Mouse (Mus musculus) CH12.LX (cell line): ENCODE measurements around the gene Nkx2-3. TPM values are rescaled to one million over a fixed set of nuclear protein-coding genes. Genes with fewer than 3 reads are reported as not detected.

ENCODE experiments used
- DNase-seq: peaks from one replicate; pipeline ENCODE4 v3.0.0-alpha.2; 2013; ENCODE audit errors: extremely low read depth
- H3K27ac ChIP-seq: 2 replicates; pipeline ENCODE4 v1.5.1; 2012; ENCODE audit warnings: low read depth, mild to moderate bottlenecking, control low read depth, moderate library complexity; ENCODE audit not compliant: insufficient read depth
- H3K27me3 ChIP-seq: replicated peaks from 2 replicates; pipeline ENCODE3; 2012; ENCODE audit warnings: inconsistent platforms
- H3K36me3 ChIP-seq, 2 experiments: replicated peaks in 1 of 2; 2 replicates each; pipeline versions ENCODE3 to v1.6.1; 2012; ENCODE audit warnings: inconsistent platforms in 1 of 2, low read length in 1 of 2, mild to moderate bottlenecking in 1 of 2, mixed read lengths in 1 of 2, moderate library complexity in 1 of 2; ENCODE audit not compliant: control insufficient read depth in 1 of 2, insufficient read depth in 1 of 2
- H3K4me1 ChIP-seq, 2 experiments: 2 replicates each; pipeline ENCODE4 v1.6.1; 2012; ENCODE audit warnings: inconsistent platforms in 1 of 2, moderate library complexity in 1 of 2; ENCODE audit not compliant: insufficient read depth in 2 of 2, control insufficient read depth in 1 of 2
- H3K4me2 ChIP-seq: 2 replicates; pipeline ENCODE4 v1.6.1; 2012; ENCODE audit warnings: low read depth, mild to moderate bottlenecking, control low read depth; ENCODE audit not compliant: poor library complexity, insufficient read depth, severe bottlenecking
- H3K4me3 ChIP-seq, 3 experiments: fragments of 150-350 bp in 1 of 3; sonication (generic) in 1 of 3; replicated peaks in 1 of 3; 2 replicates each; pipeline versions ENCODE3 to v1.5.1; 2011 to 2012; ENCODE audit warnings: low read depth in 2 of 3, low read length in 2 of 3, mild to moderate bottlenecking in 2 of 3, moderate library complexity in 2 of 3, control low read depth in 1 of 3, improper control_type of control experiment in 1 of 3, inconsistent platforms in 1 of 3, mixed read lengths in 1 of 3; ENCODE audit not compliant: poor library complexity in 1 of 3
- H3K79me2 ChIP-seq: replicated peaks from 2 replicates; pipeline ENCODE4 v1.6.1; 2012; ENCODE audit warnings: mild to moderate bottlenecking, moderate library complexity; ENCODE audit not compliant: control insufficient read depth, poor library complexity, insufficient read depth, severe bottlenecking; ENCODE audit errors: extremely low read depth
- H3K9ac ChIP-seq: 2 replicates; pipeline ENCODE4 v1.6.1; 2012; ENCODE audit warnings: low read depth, mild to moderate bottlenecking, control low read depth, moderate library complexity; ENCODE audit not compliant: insufficient read depth
- H3K9me3 ChIP-seq: replicated peaks from 2 replicates; pipeline ENCODE3; 2012; ENCODE audit warnings: low read length, inconsistent platforms, mixed read lengths
- CTCF ChIP-seq, 2 experiments: IDR thresholded peaks in 1 of 2; conservative IDR thresholded peaks in 1 of 2; 2 replicates each; pipeline ENCODE4 v1.5.1; 2011 to 2012; ENCODE audit warnings: low read depth in 2 of 2, low read length in 2 of 2, improper control_type of control experiment in 1 of 2, inconsistent platforms in 1 of 2, mild to moderate bottlenecking in 1 of 2, moderate library complexity in 1 of 2
- ETS1 ChIP-seq: conservative IDR thresholded peaks from 2 replicates; pipeline ENCODE4 v1.6.1; 2012; ENCODE audit warnings: low read depth, mild to moderate bottlenecking, inconsistent platforms, low read length, improper control_type of control experiment, moderate library complexity
- IRF4 ChIP-seq: IDR thresholded peaks from 2 replicates; pipeline ENCODE4 v1.6.1; 2014; ENCODE audit warnings: low read depth, mild to moderate bottlenecking, inconsistent platforms, low read length, improper control_type of control experiment
- MAFK ChIP-seq: IDR thresholded peaks from 2 replicates; pipeline ENCODE4 v1.6.1; 2011; ENCODE audit warnings: low read length, improper control_type of control experiment; ENCODE audit not compliant: insufficient replicate concordance
- MAX ChIP-seq: IDR thresholded peaks from 2 replicates; pipeline ENCODE4 v1.6.1; 2011; ENCODE audit warnings: low read length, improper control_type of control experiment
- MAZ ChIP-seq: IDR thresholded peaks from 2 replicates; pipeline ENCODE4 v1.6.1; 2012; ENCODE audit warnings: low read depth, mild to moderate bottlenecking, inconsistent platforms, low read length, improper control_type of control experiment, moderate library complexity
- NRF1 ChIP-seq: IDR thresholded peaks from 2 replicates; pipeline ENCODE4 v1.6.1; 2014; ENCODE audit warnings: low read depth, mild to moderate bottlenecking, inconsistent platforms, low read length, improper control_type of control experiment, moderate library complexity
- PAX5 ChIP-seq: IDR thresholded peaks from 2 replicates; pipeline ENCODE4 v1.6.1; 2012; ENCODE audit warnings: low read length, inconsistent platforms, mixed read lengths
- TCF12 ChIP-seq: IDR thresholded peaks from 2 replicates; pipeline ENCODE4 v1.6.1; 2014; ENCODE audit warnings: low read depth, mild to moderate bottlenecking, inconsistent platforms, low read length, improper control_type of control experiment
- USF2 ChIP-seq: conservative IDR thresholded peaks from 2 replicates; pipeline ENCODE4 v1.6.1; 2011; ENCODE audit warnings: low read depth, low read length, improper control_type of control experiment
- ZC3H11A ChIP-seq: IDR thresholded peaks from 2 replicates; pipeline ENCODE4 v1.6.1; 2012; ENCODE audit warnings: low read depth, mild to moderate bottlenecking, inconsistent platforms, low read length, improper control_type of control experiment
- dilution Hi-C: fragments of 300-500 bp; cut with MboI; formaldehyde crosslinking; loops from 2 replicates; pipeline ENCODE4 v1.14.3; 2020; ENCODE audit warnings: low sequenced_read_pairs; ENCODE audit not compliant: extremely low pct_unique_long_range_greater_than_20kb, extremely low pct_ligation_motif_present
- in situ Hi-C: fragments of 300-500 bp; cut with MboI; formaldehyde crosslinking; loops from 3 replicates; pipeline ENCODE4 v1.14.3; 2019; ENCODE audit warnings: low sequenced_read_pairs, low pct_ligation_motif_present, low pct_unique_long_range_greater_than_20kb, mixed read lengths
- polyA plus RNA-seq: library from polyadenylated mRNA; unstranded; fragments of >175 nt; gene quantifications from 2 replicates; pipeline ENCODE4 v1.2.1, GENCODE M21; 2012; ENCODE audit warnings: low read depth; ENCODE audit not compliant: insufficient read length
- total RNA-seq, 2 experiments: library from RNA; depleted of rRNA; stranded (reverse); fragments of 300-350 nt in 1 of 2; fragments of >200 nt in 1 of 2; gene quantifications; 2 replicates each; pipeline ENCODE4 v1.2.3; 2012 to 2014

Nkx2-3 gene
- total and polyA plus RNA-seq, 3 experiments, result not detected

- Histone ChIP-seq H3K79me2 (no peaks in the 10 kb centered on the region), H3K27ac (no peak overlapping the region), H3K4me3 (no peak overlapping the region), H3K9ac (no peak overlapping the region), H3K27me3 (no peaks in the 10 kb centered on the region), H3K4me1 (peaks cover 11 to 64% of the 10 kb centered on the region in 2 experiments), H3K36me3 (peaks cover 23 to 60% of the 10 kb centered on the region in 2 experiments), H3K9me3 (no peaks in the 10 kb centered on the region)
- no peak for DNase-seq
- in situ Hi-C loops (loop anchor here (5.0 kb wide), 1 partner anchor 36 kb away; no protein-coding TSS in a partner anchor), dilution Hi-C loops (no loop called here)
- TF ChIP-seq MAZ (no peak), PAX5 (no peak), MAX (no peak), NRF1 (no peak), TCF12 (no peak), IRF4 (no peak), CTCF (conservative IDR thresholded peaks at IDR 0.05 in 1 of 2, IDR thresholded peaks at IDR 0.05 in 1 of 2; ENCODE audit: low read depth in 2 of 2, low read length in 2 of 2) (no peak), USF2 (no peak), MAFK (no peak), ETS1 (no peak), ZC3H11A (no peak)
- TF ChIP-seq, all 38 proteins: peak for 0
- no peak overlapping the region for H3K4me2 ChIP-seq
These were observed 51.3 kb downstream of the Nkx2-3 start for GRCm38 (mm10) chr19:43663471-43663870.

Other genes starting within 250 kb of the Nkx2-3 start
- gene Hpse2, start 224.0 kb upstream of the Nkx2-3 start, total RNA-seq (2012; rRNA removed), result not detected in 2 replicates
- gene Hpse2, start 224.0 kb upstream of the Nkx2-3 start, total RNA-seq (2014; rRNA removed), result not detected in 2 replicates
- gene Hpse2, start 224.0 kb upstream of the Nkx2-3 start, polyA plus RNA-seq, result not detected in 2 replicates
- not detected in 2 replicates for gene Cnnm1, start 171.9 kb upstream of the Nkx2-3 start, total RNA-seq (2012; rRNA removed)
- not detected in 2 replicates for gene Cnnm1, start 171.9 kb upstream of the Nkx2-3 start, total RNA-seq (2014; rRNA removed)
- gene Cnnm1, start 171.9 kb upstream of the Nkx2-3 start, polyA plus RNA-seq, result not detected in 2 replicates
- 122 and 131 TPM in 2 replicates for gene Got1, start 87.7 kb upstream of the Nkx2-3 start, total RNA-seq (2012; rRNA removed)
- 164 and 176 TPM in 2 replicates for gene Got1, start 87.7 kb upstream of the Nkx2-3 start, total RNA-seq (2014; rRNA removed)
- 214 and 228 TPM in 2 replicates for gene Got1, start 87.7 kb upstream of the Nkx2-3 start, polyA plus RNA-seq
- gene Slc25a28, start 62.6 kb downstream of the Nkx2-3 start, total RNA-seq (2012; rRNA removed), result 33.0 and 35.2 TPM in 2 replicates
- 37.8 and 41.5 TPM in 2 replicates for gene Slc25a28, start 62.6 kb downstream of the Nkx2-3 start, total RNA-seq (2014; rRNA removed)
- gene Slc25a28, start 62.6 kb downstream of the Nkx2-3 start, polyA plus RNA-seq, result 42.8 and 48.1 TPM in 2 replicates
- gene Entpd7, start 77.3 kb downstream of the Nkx2-3 start, total RNA-seq (2012; rRNA removed), result 6.0 and 7.7 TPM in 2 replicates
- gene Entpd7, start 77.3 kb downstream of the Nkx2-3 start, total RNA-seq (2014; rRNA removed), result 2.7 and 2.9 TPM in 2 replicates
- 3.9 and 4.0 TPM in 2 replicates for gene Entpd7, start 77.3 kb downstream of the Nkx2-3 start, polyA plus RNA-seq
- gene Cutc, start 140.7 kb downstream of the Nkx2-3 start, total RNA-seq (2012; rRNA removed), result 10.0 and 10.1 TPM in 2 replicates
- gene Cutc, start 140.7 kb downstream of the Nkx2-3 start, total RNA-seq (2014; rRNA removed), result 18.2 and 18.5 TPM in 2 replicates
- 22.7 and 29.4 TPM in 2 replicates for gene Cutc, start 140.7 kb downstream of the Nkx2-3 start, polyA plus RNA-seq
- 17.4 and 19.3 TPM in 2 replicates for gene Cox15, start 140.7 kb downstream of the Nkx2-3 start, total RNA-seq (2012; rRNA removed)
- 18.1 and 20.2 TPM in 2 replicates for gene Cox15, start 140.7 kb downstream of the Nkx2-3 start, total RNA-seq (2014; rRNA removed)
- gene Cox15, start 140.7 kb downstream of the Nkx2-3 start, polyA plus RNA-seq, result 24.6 and 26.9 TPM in 2 replicates
- 0.08 TPM in 2 replicates for gene Abcc2, start 169.9 kb downstream of the Nkx2-3 start, total RNA-seq (2012; rRNA removed)
- gene Abcc2, start 169.9 kb downstream of the Nkx2-3 start, total RNA-seq (2014; rRNA removed), result 0.09 and 0.18 TPM in 2 replicates
- 0.39 and 0.41 TPM in 2 replicates for gene Abcc2, start 169.9 kb downstream of the Nkx2-3 start, polyA plus RNA-seq